Mouse (Mus musculus) heart, embryonic 11.5 days (tissue): Measurements from ENCODE around the gene Pus7. TPM values are rescaled to one million over a fixed set of nuclear protein-coding genes. Genes with fewer than 3 reads are reported as not detected.

Experiments
- ATAC-seq: fragments of 200-750 bp; cut with Nextera tagmentation; replicated peaks from 2 replicates; pipeline ENCODE4 v1.8.0; 2017; ENCODE audit warnings: moderate library complexity; ENCODE audit not compliant: insufficient number of reproducible peaks, low FRiP score, low TSS enrichment
- H3K27ac ChIP-seq: fragments of 300-500 bp; sonication (generic); 2 replicates; pipeline ENCODE4 v1.5.1; 2014; ENCODE audit warnings: mild to moderate bottlenecking, low read depth, low read length
- H3K27me3 ChIP-seq: fragments of 300-500 bp; sonication (generic); 2 replicates; pipeline ENCODE4 v1.6.1; 2014; ENCODE audit warnings: mild to moderate bottlenecking, low read length, mixed read lengths; ENCODE audit not compliant: control insufficient read depth, insufficient read depth
- H3K36me3 ChIP-seq: fragments of 300-500 bp; sonication (generic); 2 replicates; pipeline ENCODE4 v1.6.1; 2014; ENCODE audit warnings: mild to moderate bottlenecking, low read length, moderate library complexity, mixed read lengths; ENCODE audit not compliant: control insufficient read depth, insufficient read depth
- H3K4me1 ChIP-seq: fragments of 300-500 bp; sonication (generic); 2 replicates; pipeline ENCODE4 v1.6.1; 2014; ENCODE audit warnings: low read length; ENCODE audit not compliant: control insufficient read depth, insufficient read depth
- H3K4me2 ChIP-seq: fragments of 300-500 bp; sonication (generic); 2 replicates; pipeline ENCODE4 v1.6.1; 2014; ENCODE audit warnings: mild to moderate bottlenecking, moderate library complexity
- H3K4me3 ChIP-seq: fragments of 300-500 bp; sonication (generic); 2 replicates; pipeline ENCODE4 v1.5.1; 2014; ENCODE audit warnings: low read depth, low read length
- H3K9ac ChIP-seq: fragments of 300-500 bp; sonication (generic); 2 replicates; pipeline ENCODE4 v1.6.1; 2014; ENCODE audit warnings: mild to moderate bottlenecking, low read depth, low read length, moderate library complexity
- H3K9me3 ChIP-seq: fragments of 300-500 bp; sonication (generic); replicated peaks from 2 replicates; pipeline ENCODE4 v1.6.1; 2016; ENCODE audit warnings: low read length; ENCODE audit not compliant: control insufficient read depth
- WGBS: fragments of 180-500 bp; shearing (Covaris S2); extraction: QIAGEN DNeasy Blood & Tissue Kit; methylation state at CpG from one replicate; pipeline ENCODE4 v1.1.7; 2014; ENCODE audit not compliant: insufficient replicate concordance; 5-methylcytosine and 5-hydroxymethylcytosine counted together
- polyA plus RNA-seq: library from polyadenylated mRNA; unstranded; fragments of >200 nt; fragmentation: Nextera tagmentation; extraction: Ambion mirVana; gene quantifications from 2 replicates; pipeline ENCODE4 v1.2.1, GENCODE M21; 2014

Pus7 gene
- 26.8 and 28.1 TPM in 2 replicates for polyA plus RNA-seq

GRCm38 (mm10) chr5:23782931-23783877, at the start of gene Pus7:
Gene Pus7 (minus strand): TSS chr5:23783711.
- ATAC-seq, result peak; percentile 92
- H3K4me2 ChIP-seq, result peak within 1 kb of the TSS; percentile 72
- no peaks in the 10 kb centered on the region for H3K27me3 ChIP-seq
- no peaks in the 10 kb centered on the region for H3K9me3 ChIP-seq
- H3K36me3 ChIP-seq, result no peaks in the 10 kb centered on the region
- H3K27ac ChIP-seq, result peak within 1 kb of the TSS; percentile 51; the same call in 1 of the 2 replicates
- H3K9ac ChIP-seq, result peak within 1 kb of the TSS; percentile 90
- WGBS, result under 1% methylated on average over 82 of the region's 86 CpGs
- peak within 1 kb of the TSS; percentile 85 for H3K4me3 ChIP-seq
- peaks cover 13% of the 10 kb centered on the region; the same call in 1 of the 2 replicates for H3K4me1 ChIP-seq

DNA sequence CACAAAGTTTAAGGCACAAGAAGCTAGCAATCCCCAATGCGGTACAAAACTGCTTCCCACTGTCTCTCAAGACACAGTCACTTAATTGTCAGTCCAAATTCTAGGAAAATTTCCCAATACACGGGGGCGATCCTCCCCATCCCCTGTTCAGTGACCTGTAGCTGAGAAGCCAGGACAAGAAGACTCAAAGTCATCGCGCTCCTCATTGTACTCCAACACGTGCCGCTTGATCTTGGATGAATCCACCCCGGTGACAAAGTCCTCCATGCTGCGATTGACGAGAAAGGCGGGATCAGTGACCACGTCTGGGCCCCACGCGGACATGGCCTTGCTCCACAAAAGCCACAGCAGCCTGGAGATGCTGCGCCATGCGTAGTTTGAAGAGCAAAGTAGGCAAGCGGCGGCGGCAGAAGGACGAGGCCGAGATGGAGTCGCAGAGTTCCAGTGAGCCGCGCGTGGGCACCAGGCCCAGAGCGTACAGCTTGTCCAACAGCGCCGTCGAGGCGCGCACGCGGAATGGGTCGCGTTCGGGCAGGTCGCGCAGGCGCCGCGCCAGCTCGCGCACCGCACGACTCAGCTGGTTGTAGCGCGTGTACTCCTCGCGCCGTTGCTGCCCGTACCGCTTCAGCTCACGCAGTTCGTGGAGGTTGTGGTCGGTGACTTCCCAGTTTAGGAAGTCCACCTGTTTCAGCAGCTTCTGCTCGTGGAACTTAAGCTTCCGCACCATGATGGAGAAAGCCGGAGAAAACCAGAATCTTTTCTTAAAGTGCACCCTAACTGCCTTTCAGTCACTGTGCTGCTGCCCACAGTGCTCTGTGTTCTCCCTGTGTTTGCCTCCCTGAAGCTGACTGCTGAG, 47.6 kb upstream of the Pus7 start:
- Histone ChIP-seq H3K4me3 (peak overlapping the region; percentile 26; the same call in 1 of the 2 replicates), H3K27me3 (peaks cover 13% of the 10 kb centered on the region), H3K4me2 (peak overlapping the region; percentile 47), H3K4me1 (no peaks in the 10 kb centered on the region), H3K9me3 (no peaks in the 10 kb centered on the region), H3K36me3 (no peaks in the 10 kb centered on the region), H3K9ac (no peak overlapping the region), H3K27ac (no peak overlapping the region)
- ATAC-seq, result no peak
- WGBS, result 30% methylated on average over 58 of the region's 58 CpGs

GRCm38 (mm10) chr5:23826321-23827004, 43.0 kb upstream of the Pus7 start:
- H3K36me3 ChIP-seq, result no peaks in the 10 kb centered on the region
- no peak overlapping the region for H3K4me3 ChIP-seq
- H3K27ac ChIP-seq, result no peak overlapping the region
- no peaks in the 10 kb centered on the region for H3K4me1 ChIP-seq
- ATAC-seq, result no peak
- H3K27me3 ChIP-seq, result peaks cover 8% of the 10 kb centered on the region
- no peak overlapping the region for H3K4me2 ChIP-seq
- H3K9me3 ChIP-seq, result no peaks in the 10 kb centered on the region
- H3K9ac ChIP-seq, result no peak overlapping the region
- 28% methylated on average over 11 of the region's 11 CpGs for WGBS

DNA sequence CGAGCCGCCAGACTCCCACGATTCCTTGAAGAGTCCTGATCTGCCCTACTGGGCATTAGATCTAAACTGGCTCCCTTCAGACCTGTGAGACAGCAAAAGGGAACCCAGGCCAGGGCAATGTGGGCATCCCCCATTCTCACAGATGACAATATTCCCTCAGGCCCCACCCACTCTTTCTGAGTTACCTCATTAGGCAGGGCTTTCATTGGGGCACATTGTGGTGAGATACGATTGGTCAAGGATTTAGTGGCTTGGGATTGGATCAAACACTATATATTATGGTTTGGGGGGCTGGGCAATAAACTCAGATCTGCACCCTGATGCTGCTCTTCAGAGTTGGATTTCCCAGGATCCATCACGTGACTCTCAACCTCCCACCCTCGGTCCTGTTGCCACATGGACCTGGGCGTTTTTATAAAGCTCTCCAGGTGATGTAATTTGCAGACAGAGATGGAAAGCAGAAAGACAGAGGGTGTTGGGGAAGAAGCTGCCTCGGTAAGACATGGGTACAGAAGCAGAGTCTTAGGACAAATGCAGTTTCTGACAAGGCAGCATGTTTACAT, 40.7 kb upstream of the Pus7 start:
- ATAC-seq, result no peak

GRCm38 (mm10) chr5:23822306-23822705, 38.8 kb upstream of the Pus7 start:
- no peaks in the 10 kb centered on the region for H3K4me1 ChIP-seq
- H3K4me2 ChIP-seq, result no peak overlapping the region
- H3K27me3 ChIP-seq, result no peaks in the 10 kb centered on the region
- no peak overlapping the region for H3K27ac ChIP-seq
- no peak for ATAC-seq
- WGBS, result 65% methylated on average over 11 of the region's 11 CpGs
- H3K9me3 ChIP-seq, result no peaks in the 10 kb centered on the region
- no peak overlapping the region for H3K4me3 ChIP-seq
- no peak overlapping the region for H3K9ac ChIP-seq
- peaks cover 11% of the 10 kb centered on the region for H3K36me3 ChIP-seq

More for the DNA sequence above, 40.7 kb upstream of the Pus7 start:
- 74% methylated on average over 8 of the region's 8 CpGs for WGBS
- H3K4me1 ChIP-seq, result no peaks in the 10 kb centered on the region
- no peak overlapping the region for H3K27ac ChIP-seq
- peaks cover 7% of the 10 kb centered on the region; the same call in 1 of the 2 replicates for H3K36me3 ChIP-seq
- no peaks in the 10 kb centered on the region for H3K9me3 ChIP-seq
- H3K27me3 ChIP-seq, result no peaks in the 10 kb centered on the region
- no peak overlapping the region for H3K9ac ChIP-seq
- H3K4me3 ChIP-seq, result no peak overlapping the region
- H3K4me2 ChIP-seq, result no peak overlapping the region

DNA sequence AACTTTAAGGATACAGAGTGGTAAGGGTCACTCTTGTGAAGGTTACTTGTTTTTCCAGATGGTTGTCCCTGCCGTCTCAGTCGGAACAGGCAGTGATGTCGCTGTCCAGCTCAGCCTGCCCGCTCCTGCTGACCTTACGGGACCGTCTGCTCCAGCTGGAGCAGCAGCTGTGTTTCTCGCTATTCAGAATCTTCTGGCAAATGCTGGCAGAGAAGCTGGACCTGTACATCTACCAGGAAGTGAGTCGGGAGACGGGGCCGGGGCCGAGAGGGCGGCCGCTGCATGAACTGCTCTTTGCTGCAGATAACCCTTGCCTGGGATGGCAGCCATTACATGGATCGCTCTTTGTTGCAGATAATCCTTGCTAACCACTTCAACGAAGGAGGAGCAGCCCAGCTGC, 33.2 kb upstream of the Pus7 start:
- H3K4me3 ChIP-seq, result no peak overlapping the region
- H3K27ac ChIP-seq, result no peak overlapping the region
- no peak for ATAC-seq
- no peak overlapping the region for H3K9ac ChIP-seq
- no peaks in the 10 kb centered on the region for H3K27me3 ChIP-seq
- H3K4me2 ChIP-seq, result no peak overlapping the region
- peaks cover 5% of the 10 kb centered on the region for H3K9me3 ChIP-seq
- WGBS, result 92% methylated on average over 15 of the region's 15 CpGs
- peaks cover 43% of the 10 kb centered on the region for H3K36me3 ChIP-seq
- H3K4me1 ChIP-seq, result no peaks in the 10 kb centered on the region

DNA sequence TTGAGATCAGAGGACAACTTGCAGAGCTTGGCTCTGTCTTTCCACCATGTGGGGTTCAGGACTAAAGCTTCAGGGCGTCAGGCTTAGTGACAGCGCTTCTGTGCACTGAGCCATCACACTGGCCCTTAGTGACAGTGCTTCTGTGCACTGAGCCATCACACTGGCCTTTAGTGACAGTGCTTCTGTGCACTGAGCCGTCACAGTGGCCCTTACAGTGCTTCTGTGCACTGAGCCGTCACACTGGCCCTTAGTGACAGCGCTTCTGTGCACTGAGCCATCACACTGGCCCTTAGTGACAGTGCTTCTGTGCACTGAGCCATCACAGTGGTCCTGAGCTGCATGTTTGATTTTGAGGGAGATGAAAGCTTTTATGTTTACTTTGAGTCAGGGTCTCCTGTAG, 31.3 kb upstream of the Pus7 start:
- H3K36me3 ChIP-seq, result peaks cover 48% of the 10 kb centered on the region
- ATAC-seq, result no peak
- no peak overlapping the region for H3K4me2 ChIP-seq
- H3K27ac ChIP-seq, result no peak overlapping the region
- peaks cover 5% of the 10 kb centered on the region for H3K9me3 ChIP-seq
- H3K9ac ChIP-seq, result no peak overlapping the region
- H3K4me1 ChIP-seq, result no peaks in the 10 kb centered on the region
- 93% methylated on average over 5 of the region's 5 CpGs for WGBS
- H3K27me3 ChIP-seq, result no peaks in the 10 kb centered on the region
- H3K4me3 ChIP-seq, result no peak overlapping the region

DNA sequence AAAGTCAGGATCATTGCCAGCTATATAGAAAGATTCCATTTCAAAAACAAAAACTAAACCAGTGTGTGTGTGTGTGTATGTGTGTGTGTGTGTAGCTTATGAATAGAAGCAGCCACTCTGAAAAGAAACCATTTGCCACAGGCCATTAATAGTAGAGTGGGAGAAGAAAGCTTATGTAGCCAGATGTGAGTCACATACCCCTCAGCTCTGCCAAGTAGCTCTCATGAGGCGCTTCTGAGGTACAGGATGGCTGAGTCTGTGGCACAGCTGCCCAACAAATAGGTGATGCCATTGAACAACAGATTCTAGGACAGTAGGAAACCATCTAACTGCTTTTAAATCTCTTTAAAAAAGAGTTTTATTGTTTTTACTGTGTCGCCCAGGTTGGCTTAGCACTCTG, 9.2 kb upstream of the Pus7 start:
- H3K4me2 ChIP-seq, result no peak overlapping the region
- H3K9ac ChIP-seq, result no peak overlapping the region
- H3K27ac ChIP-seq, result no peak overlapping the region
- H3K36me3 ChIP-seq, result peaks cover 12% of the 10 kb centered on the region
- no peaks in the 10 kb centered on the region for H3K27me3 ChIP-seq
- no peak for ATAC-seq
- H3K4me3 ChIP-seq, result no peak overlapping the region
- peaks cover 5% of the 10 kb centered on the region for H3K4me1 ChIP-seq
- no peaks in the 10 kb centered on the region for H3K9me3 ChIP-seq
- WGBS, result 94% methylated on average over 2 of the region's 2 CpGs
